Mouse (Mus musculus) CD4-positive helper T cell, adult 2 months (primary cell): ENCODE measurements at regions not wholly inside any gene's neighbourhood (a gene's known extent, or its start where the extent isn't known, plus 50 kb on each side); places are given as distances from the start of the nearest gene placed in this dataset.
A peak's percentile ranks its signal among the peaks of the same experiment; 100 is the strongest.

ENCODE experiments used
- DNase-seq: peaks from one replicate; pipeline ENCODE4 v3.0.0-alpha.2; 2012; ENCODE audit warnings: low read depth, missing footprints, low spot score

GRCm38 (mm10) chr15:36679577-36679976 is 328.0 kb downstream of the Zfp706 start:
- no peak for DNase-seq

GRCm38 (mm10) chr15:36669748-36670147 is 337.8 kb downstream of the Zfp706 start:
- no peak for DNase-seq

GRCm38 (mm10) chr15:36666566-36666965 is 341.0 kb downstream of the Zfp706 start:
- peak; percentile 27 for DNase-seq

GRCm38 (mm10) chr15:36664391-36664790 is 343.2 kb downstream of the Zfp706 start:
- DNase-seq = no peak

GRCm38 (mm10) chr15:36660986-36661385 is 346.6 kb downstream of the Zfp706 start:
- DNase-seq = no peak
